Mouse (Mus musculus) adrenal gland, adult 2 months (tissue): Measurements from ENCODE around the gene Eras. TPM values are rescaled to one million over a fixed set of nuclear protein-coding genes. Genes with fewer than 3 reads are reported as not detected.
"Not testable (repeated sequence)": the region's sequence is repeated elsewhere in the genome, so short reads cannot be mapped to it uniquely, and the experiment has no call there.

Experiments
- DNase-seq: peaks from one replicate; pipeline ENCODE4 v3.0.0; 2021
- polyA plus RNA-seq: library from polyadenylated mRNA; depleted of rRNA; stranded (reverse); fragments of >200 nt; gene quantifications from 2 replicates; pipeline ENCODE4 v1.2.3, GENCODE M21; 2012; rRNA removed
- total RNA-seq, 2 experiments: library from RNA; stranded (reverse); gene quantifications; 2 replicates each; pipeline ENCODE4 v1.2.3; 2021

Gene Eras
- total and polyA plus RNA-seq, 3 experiments = not detected

GRCm38 (mm10) chrX:7910473-7910872 lies 17.9 kb downstream of the Eras start:
- DNase-seq = peak; percentile 31

DNA sequence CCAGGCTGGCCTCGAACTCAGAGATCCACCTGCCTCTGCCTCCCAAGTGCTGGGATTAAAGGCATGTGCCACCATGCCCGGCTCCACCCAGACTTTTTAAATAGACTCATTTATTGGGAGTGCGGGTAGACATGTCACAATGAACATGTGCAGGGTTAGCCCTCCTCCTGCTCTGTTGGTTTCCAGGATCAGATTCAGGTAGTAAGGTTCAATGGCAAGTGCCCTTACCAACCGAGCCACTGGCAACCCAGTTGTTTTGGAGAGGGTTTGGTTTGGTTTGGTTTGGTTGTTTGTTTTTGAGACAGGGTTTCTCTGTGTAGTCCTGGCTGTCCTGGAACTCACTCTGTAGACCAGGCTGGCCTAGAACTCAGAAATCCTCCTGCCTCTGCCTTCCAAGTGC lies 19.2 kb downstream of the Eras start, which contains the start of gene Gm10490:
TSS of gene Gm10490 (plus strand) at position 301 of the 400 bp plus-strand sequence.
- not testable (repeated sequence) for DNase-seq

- DNase-seq = no peak
Observed at GRCm38 (mm10) chrX:7907735-7908134, 20.7 kb downstream of the Eras start, which contains the start of gene Gm10491. Gene Gm10491 (minus strand): TSS chrX:7907835.

DNA sequence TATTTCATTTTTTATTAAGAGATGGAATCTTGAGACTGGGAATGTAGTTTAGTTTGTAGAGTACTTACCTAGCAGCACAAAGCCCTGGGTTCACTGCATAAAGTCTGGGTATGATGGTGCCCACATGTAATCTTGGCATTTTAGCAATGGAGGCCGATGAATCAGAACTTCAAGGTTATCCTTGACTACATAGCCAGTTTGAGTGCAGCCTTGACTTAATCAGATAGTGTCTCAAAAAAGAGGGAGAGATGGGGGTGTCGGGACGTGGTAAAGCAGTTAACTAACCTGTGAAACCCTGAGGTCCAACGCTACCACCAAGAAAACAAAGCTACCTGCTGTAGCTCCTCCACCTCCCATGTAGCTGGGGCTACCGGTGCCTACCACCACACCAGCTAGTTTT lies 24.0 kb downstream of the Eras start:
- peak; percentile 52 for DNase-seq

DNA sequence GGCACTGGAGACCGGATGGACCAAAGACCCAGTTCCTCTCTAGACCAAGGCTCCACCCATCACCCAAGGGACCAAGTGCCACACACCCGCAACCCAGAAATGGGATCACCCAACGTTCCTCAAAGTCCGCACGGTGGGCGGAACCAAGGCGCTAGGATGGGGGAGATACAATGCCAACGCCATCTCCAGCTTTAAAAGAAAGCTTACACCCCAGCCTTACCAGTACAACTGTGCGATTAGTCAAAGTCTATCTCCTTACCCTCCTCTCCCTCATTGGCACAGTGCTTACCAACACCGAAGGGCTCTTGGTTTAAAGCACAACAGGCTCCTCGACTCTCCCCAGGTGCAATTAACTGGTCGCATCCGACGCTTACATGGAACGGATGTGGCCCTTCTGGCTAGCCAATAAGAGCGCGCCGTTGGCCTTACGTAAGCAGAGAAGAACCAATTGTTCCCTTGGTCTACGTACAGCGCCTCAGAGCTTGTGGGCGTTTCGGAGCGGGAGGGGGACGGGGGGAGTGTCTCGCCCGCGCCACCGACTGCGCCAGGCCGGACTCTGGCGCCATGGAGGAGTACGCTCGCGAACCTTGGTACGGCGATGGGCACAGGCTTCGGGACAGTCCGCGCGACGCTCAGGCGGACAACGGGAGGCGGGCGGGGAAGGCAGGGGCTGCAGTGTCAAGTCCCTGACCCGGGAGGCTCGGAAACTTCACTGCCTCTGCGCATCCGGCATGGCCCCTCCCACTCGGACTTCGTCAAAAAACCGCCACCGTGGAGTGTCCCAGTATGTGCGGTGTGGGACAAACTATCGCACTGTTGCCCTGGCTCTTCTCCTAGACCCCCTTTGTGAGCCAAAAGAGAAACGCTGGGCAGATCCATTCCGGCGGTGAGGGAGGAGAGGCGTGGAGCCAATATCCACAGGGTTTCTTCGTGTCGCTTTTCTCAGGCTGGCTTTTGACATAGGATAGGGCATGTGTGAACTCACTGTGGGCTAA lies 29.2 kb downstream of the Eras start, which contains the start of the genes Pqbp1 and Timm17b:
TSS of gene Pqbp1 (minus strand) at position 390 of the 995 bp plus-strand sequence.
TSS of gene Timm17b (plus strand) at position 478 of the 995 bp plus-strand sequence.
- DNase-seq = peak; percentile 90

DNA sequence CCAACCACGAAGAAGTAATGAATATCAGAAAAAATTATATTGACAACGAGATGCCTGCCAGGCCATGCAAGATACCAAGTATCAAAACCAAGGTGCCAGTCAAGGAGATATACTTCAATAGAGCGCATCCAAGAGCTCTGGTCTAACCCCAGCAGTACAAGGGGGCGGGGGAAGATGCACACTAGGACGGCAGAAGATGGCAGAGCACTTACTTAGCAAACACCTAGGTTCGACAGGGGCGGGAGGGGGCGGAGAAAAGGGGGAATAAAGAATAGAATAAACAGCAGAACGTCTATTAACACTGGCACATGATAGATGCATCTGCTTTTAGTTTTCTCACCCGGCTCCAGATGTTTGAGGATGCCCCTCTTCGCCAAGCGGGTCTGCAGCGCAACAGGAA lies 30.2 kb downstream of the Eras start:
- no peak for DNase-seq

DNA sequence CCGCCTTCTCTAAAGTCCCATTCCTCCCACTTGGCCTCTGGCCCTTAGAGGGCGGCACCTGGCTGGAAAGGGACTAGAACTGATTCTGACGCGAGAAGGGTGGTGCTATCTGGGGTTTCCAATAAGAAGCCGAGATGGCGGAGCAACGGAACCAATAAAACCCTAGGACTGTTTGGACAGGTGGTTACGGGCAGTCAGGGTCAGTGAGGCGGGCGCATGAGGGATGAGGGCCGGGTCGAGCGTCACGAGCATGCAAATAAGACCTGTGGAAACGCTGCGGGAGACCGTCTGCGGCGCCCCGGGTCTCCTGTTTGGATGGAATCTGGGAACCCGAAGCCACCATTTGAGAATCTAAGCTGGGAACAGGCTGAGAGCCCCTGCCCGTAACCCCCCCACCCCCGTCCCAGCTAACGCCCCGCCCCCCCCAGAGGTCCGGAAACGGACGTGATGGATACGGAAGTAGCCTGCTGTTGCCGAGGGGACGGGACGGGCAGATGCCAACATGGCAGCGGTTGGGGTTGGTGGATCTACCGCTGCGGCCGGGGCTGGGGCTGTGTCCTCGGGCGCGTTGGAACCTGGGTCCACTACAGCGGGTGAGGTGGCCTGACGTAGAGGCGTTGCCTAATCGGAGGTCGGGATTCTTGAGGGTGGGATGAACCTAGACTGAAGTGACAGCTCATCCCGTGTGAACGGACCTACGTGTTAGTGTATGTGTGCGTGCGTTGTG lies 44.4 kb downstream of the Eras start, which contains the start of gene Slc35a2:
TSS of gene Slc35a2 (plus strand) at position 188 of the 727 bp plus-strand sequence.
- peak; percentile 91 for DNase-seq

GRCm38 (mm10) chrX:7879819-7880218 lies 48.6 kb downstream of the Eras start:
- DNase-seq = peak; percentile 73

- peak; percentile 33 for DNase-seq
Observed at GRCm38 (mm10) chrX:7878495-7878894, 49.9 kb downstream of the Eras start.

DNA sequence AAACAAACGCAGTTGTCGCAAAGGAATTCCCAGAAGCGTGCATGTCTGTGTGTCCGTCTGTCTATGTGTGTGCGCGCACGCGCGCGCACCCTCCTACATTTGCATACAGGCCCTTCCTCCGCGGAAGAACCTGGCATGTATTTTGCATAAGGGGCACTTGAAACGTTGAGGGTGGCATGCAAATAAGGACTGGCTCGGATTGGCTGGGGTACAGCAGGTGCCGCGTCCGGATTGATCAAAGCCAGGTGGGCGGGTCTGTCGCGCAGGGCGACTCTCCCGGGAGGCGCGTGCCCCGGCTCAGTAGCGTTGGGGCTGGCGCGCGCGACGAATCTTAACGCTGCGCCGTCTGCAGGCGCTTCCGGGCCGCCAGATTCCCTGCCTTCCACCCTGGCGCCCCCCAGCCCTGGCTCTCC lies 50.4 kb downstream of the Eras start, which contains the start of gene Pim2:
TSS of gene Pim2 (plus strand) at position 256 of the 413 bp plus-strand sequence.
- DNase-seq = peak; percentile 90

Other genes with a start within 250 kb of the Eras start
- gene Magix, start 247.4 kb downstream of the Eras start, total RNA-seq = under 1 TPM; 0.35 to 0.76 TPM
- 0.77 and 2.5 TPM in 2 replicates for gene Magix, start 247.4 kb downstream of the Eras start, polyA plus RNA-seq
- gene Gpkow, start 231.5 kb downstream of the Eras start, total RNA-seq = 10 to 100 TPM; 55.7 to 58.4 TPM
- 4.2 and 5.4 TPM in 2 replicates for gene Gpkow, start 231.5 kb downstream of the Eras start, polyA plus RNA-seq
- gene Wdr45, start 214.3 kb downstream of the Eras start, total RNA-seq = 10 to 100 TPM; 63.7 to 68.0 TPM
- 51.1 and 51.5 TPM in 2 replicates for gene Wdr45, start 214.3 kb downstream of the Eras start, polyA plus RNA-seq
- not detected for gene Gm45208, start 206.4 kb downstream of the Eras start, total RNA-seq
- gene Gm45208, start 206.4 kb downstream of the Eras start, polyA plus RNA-seq = 1.1 and 6.2 TPM in 2 replicates
- gene Praf2, start 200.2 kb downstream of the Eras start, total RNA-seq = 10 to 100 TPM; 12.9 to 17.9 TPM
- 37.3 and 55.0 TPM in 2 replicates for gene Praf2, start 200.2 kb downstream of the Eras start, polyA plus RNA-seq
- gene Ccdc120, start 177.7 kb downstream of the Eras start, total RNA-seq = 1 to 10 TPM; 2.9 to 3.7 TPM
- 11.6 and 12.8 TPM in 2 replicates for gene Ccdc120, start 177.7 kb downstream of the Eras start, polyA plus RNA-seq
- 10 to 100 TPM; 45.4 to 59.2 TPM for gene Tfe3, start 166.0 kb downstream of the Eras start, total RNA-seq
- gene Tfe3, start 166.0 kb downstream of the Eras start, polyA plus RNA-seq = 40.7 and 41.3 TPM in 2 replicates
- gene Gripap1, start 138.8 kb downstream of the Eras start, total RNA-seq = 10 to 100 TPM; 44.7 to 47.8 TPM
- 18.3 and 19.5 TPM in 2 replicates for gene Gripap1, start 138.8 kb downstream of the Eras start, polyA plus RNA-seq
- under 1 TPM; 0.86 to 0.92 TPM for gene Kcnd1, start 106.3 kb downstream of the Eras start, total RNA-seq
- 1.1 and 1.2 TPM in 2 replicates for gene Kcnd1, start 106.3 kb downstream of the Eras start, polyA plus RNA-seq
- 10 to 100 TPM; 53.9 to 65.8 TPM for gene Otud5, start 87.2 kb downstream of the Eras start, total RNA-seq
- gene Otud5, start 87.2 kb downstream of the Eras start, polyA plus RNA-seq = 34.5 and 51.6 TPM in 2 replicates
- 10 to 100 TPM in 1 of 2 experiments, 1 to 10 TPM in 1; 7.3 to 12.6 TPM for gene Pim2, start 50.3 kb downstream of the Eras start, total RNA-seq
- gene Pim2, start 50.3 kb downstream of the Eras start, polyA plus RNA-seq = 23.0 and 23.7 TPM in 2 replicates
- gene Slc35a2, start 44.6 kb downstream of the Eras start, total RNA-seq = 10 to 100 TPM; 39.6 to 75.3 TPM
- gene Slc35a2, start 44.6 kb downstream of the Eras start, polyA plus RNA-seq = 158 and 186 TPM in 2 replicates
- 100 to 1,000 TPM; 102 to 144 TPM for gene Pqbp1, start 29.3 kb downstream of the Eras start, total RNA-seq
- gene Pqbp1, start 29.3 kb downstream of the Eras start, polyA plus RNA-seq = 93.3 and 120 TPM in 2 replicates
- gene Timm17b, start 29.2 kb downstream of the Eras start, total RNA-seq = 100 to 1,000 TPM; 102 to 113 TPM
- gene Timm17b, start 29.2 kb downstream of the Eras start, polyA plus RNA-seq = 79.3 and 93.5 TPM in 2 replicates
- not detected for gene Gm10491, start 20.8 kb downstream of the Eras start, total RNA-seq
- gene Gm10491, start 20.8 kb downstream of the Eras start, polyA plus RNA-seq = not detected in 2 replicates
- gene Gm10490, start 19.1 kb downstream of the Eras start, total RNA-seq = not detected
- not detected in 2 replicates for gene Gm10490, start 19.1 kb downstream of the Eras start, polyA plus RNA-seq
- 10 to 100 TPM; 34.7 to 59.2 TPM for gene Pcsk1n, start 8.8 kb downstream of the Eras start, total RNA-seq
- 223 and 268 TPM in 2 replicates for gene Pcsk1n, start 8.8 kb downstream of the Eras start, polyA plus RNA-seq
- gene Hdac6, start 19.3 kb upstream of the Eras start, total RNA-seq = 10 to 100 TPM; 13.3 to 16.1 TPM
- 23.2 and 25.2 TPM in 2 replicates for gene Hdac6, start 19.3 kb upstream of the Eras start, polyA plus RNA-seq
- gene Gata1, start 49.5 kb upstream of the Eras start, total RNA-seq = under 1 TPM in 1 of 2 experiments, not detected in 1; 0.48 TPM
- 0.12 and 1.7 TPM in 2 replicates for gene Gata1, start 49.5 kb upstream of the Eras start, polyA plus RNA-seq
- gene Glod5, start 89.9 kb upstream of the Eras start, total RNA-seq = not detected
- not detected in 2 replicates for gene Glod5, start 89.9 kb upstream of the Eras start, polyA plus RNA-seq
- 10 to 100 TPM in 1 of 2 experiments, 1 to 10 TPM in 1; 9.1 to 11.2 TPM for gene Suv39h1, start 146.2 kb upstream of the Eras start, total RNA-seq
- gene Suv39h1, start 146.2 kb upstream of the Eras start, polyA plus RNA-seq = 4.9 and 5.5 TPM in 2 replicates
- gene Was, start 161.9 kb upstream of the Eras start, total RNA-seq = 1 to 10 TPM; 2.4 to 3.2 TPM
- 2.1 and 2.5 TPM in 2 replicates for gene Was, start 161.9 kb upstream of the Eras start, polyA plus RNA-seq
- gene Wdr13, start 204.3 kb upstream of the Eras start, total RNA-seq = 10 to 100 TPM; 52.4 to 57.7 TPM
- gene Wdr13, start 204.3 kb upstream of the Eras start, polyA plus RNA-seq = 213 and 220 TPM in 2 replicates
- 100 to 1,000 TPM in 1 of 2 experiments, 10 to 100 TPM in 1; 54.5 to 106 TPM for gene Rbm3, start 217.3 kb upstream of the Eras start, total RNA-seq
- 28.5 and 30.7 TPM in 2 replicates for gene Rbm3, start 217.3 kb upstream of the Eras start, polyA plus RNA-seq
- gene Tbc1d25, start 247.6 kb upstream of the Eras start, total RNA-seq = 1 to 10 TPM; 8.8 to 9.6 TPM
- 11.1 and 12.9 TPM in 2 replicates for gene Tbc1d25, start 247.6 kb upstream of the Eras start, polyA plus RNA-seq